Mouse (Mus musculus) ZHBTc4 (cell line): ENCODE measurements around the gene Fgfr1op2.
A peak's percentile ranks its signal among the peaks of the same experiment; 100 is the strongest.

Experiments
- DNase-seq: peaks from one replicate; pipeline ENCODE4 v3.0.0-alpha.2; 2011; ENCODE audit warnings: low read depth, low spot score

Gene Fgfr1op2

GRCm38 (mm10) chr6:146640991-146641390 is 64.0 kb downstream of the Fgfr1op2 start:
- DNase-seq: no peak

GRCm38 (mm10) chr6:146641621-146642210 is 64.7 kb downstream of the Fgfr1op2 start:
- peak; percentile 50 for DNase-seq

DNA sequence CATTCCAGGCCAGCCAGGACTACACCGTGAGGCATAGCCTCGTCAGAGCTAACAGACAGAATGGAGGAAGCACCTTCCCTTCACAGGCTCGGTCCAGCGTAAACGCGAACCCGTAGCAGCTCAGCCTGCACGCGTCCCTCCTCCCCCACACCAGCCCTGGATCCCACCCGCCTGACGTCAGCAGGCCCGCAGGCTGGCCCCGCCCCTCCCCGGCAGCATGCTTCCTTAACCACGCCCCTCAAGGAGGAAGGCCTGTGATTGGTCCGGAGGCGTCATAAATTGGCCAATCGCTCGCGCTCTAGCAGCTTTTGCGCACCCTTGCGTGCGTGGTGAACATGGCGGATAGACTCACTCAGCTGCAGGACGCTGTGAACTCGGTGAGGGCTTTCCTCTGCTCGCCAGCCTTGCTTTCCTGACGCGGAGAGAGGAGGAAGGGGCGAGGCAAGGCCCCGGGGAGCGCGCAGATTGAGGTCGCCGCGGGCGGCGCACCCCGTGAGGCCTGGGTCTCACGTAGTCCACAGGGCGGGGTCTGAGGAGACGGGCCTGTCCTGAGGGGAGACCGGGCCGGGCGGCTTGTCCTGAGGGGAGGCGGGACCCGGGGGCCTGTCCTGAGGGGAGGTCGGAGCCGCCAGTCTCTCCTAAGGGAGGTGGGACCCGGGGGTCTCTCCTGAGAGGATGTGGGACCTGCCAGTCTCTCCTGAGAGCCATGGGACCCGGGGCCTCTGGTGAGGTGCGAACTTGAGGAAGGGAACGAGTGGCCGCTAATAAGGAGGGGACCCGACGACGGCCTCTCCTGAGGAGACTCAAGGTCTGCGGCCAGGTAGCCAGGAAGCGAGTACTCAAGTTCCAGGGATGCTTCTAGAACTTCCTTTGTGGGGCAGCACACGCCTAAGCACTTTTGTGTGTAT is 65.5 kb downstream of the Fgfr1op2 start, which contains the start of the genes Med21 and Tm7sf3:
Gene Med21, plus strand, starts transcription at position 272 of the 908 bp plus-strand sequence.
Gene Tm7sf3, minus strand, starts transcription at position 549 of the 908 bp plus-strand sequence.
- peak; percentile 99 for DNase-seq

- DNase-seq: peak; percentile 70
These were observed 66.2 kb downstream of the Fgfr1op2 start for GRCm38 (mm10) chr6:146643184-146643570.
